Mouse (Mus musculus) mammary gland, adult 2 months (tissue): ENCODE data around the gene Kcnc4. TPM values are rescaled to one million over a fixed set of nuclear protein-coding genes. Genes with fewer than 3 reads are reported as not detected.

Source experiments
- polyA plus RNA-seq: library from polyadenylated mRNA; depleted of rRNA; stranded (reverse); fragments of >200 nt; gene quantifications from 2 replicates; pipeline ENCODE4 v1.2.3, GENCODE M21; 2012; ENCODE audit warnings: low replicate concordance; rRNA removed

Gene Kcnc4
- polyA plus RNA-seq, result 11.0 TPM in 1 of 2 replicates, not detected in the other

DNA sequence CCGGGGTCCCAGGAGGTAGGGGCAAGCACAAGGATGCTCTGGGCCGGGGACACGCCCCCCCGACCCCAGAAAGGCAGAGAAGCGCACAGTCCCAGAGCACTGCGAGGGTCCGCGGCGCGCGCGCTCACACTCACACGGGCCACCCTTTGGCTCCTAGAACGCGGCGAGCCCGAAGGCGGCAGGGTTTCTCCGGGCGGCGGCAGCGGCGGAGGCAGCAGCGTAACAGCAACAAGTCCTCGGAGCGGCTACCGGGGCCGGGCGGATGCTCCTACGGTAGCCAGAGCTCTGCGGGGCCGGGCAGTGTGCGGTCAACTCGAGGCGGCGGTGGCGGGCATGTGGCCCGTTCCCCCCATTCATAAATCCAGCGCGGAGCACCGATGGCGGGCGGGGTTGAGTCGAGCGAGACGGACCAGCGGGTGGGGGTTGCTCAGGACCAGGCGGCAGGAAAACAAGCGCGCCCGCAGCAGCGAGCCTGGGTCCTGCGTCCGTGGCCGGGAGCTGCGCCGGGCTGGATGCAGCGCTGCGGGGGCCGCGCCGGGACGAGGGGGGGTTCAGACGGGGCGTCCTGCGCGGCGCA lies at the start of gene Kcnc4:
Kcnc4 (minus strand) TSS at position 357 of the 577 bp plus-strand sequence.

Other genes starting within 250 kb of the Kcnc4 start
- 0.14 and 0.16 TPM in 2 replicates for gene Cym, start 237.8 kb downstream of the Kcnc4 start, polyA plus RNA-seq
- 0.13 TPM in 1 of 2 replicates, not detected in the other for gene A630076J17Rik, start 228.9 kb downstream of the Kcnc4 start, polyA plus RNA-seq
- gene Prok1, start 219.8 kb downstream of the Kcnc4 start, polyA plus RNA-seq, result 0.10 TPM in 1 of 2 replicates, not detected in the other
- 59.3 and 117 TPM in 2 replicates for gene Lamtor5, start 180.7 kb downstream of the Kcnc4 start, polyA plus RNA-seq
- gene Slc16a4, start 168.3 kb downstream of the Kcnc4 start, polyA plus RNA-seq, result 0.27 and 0.83 TPM in 2 replicates
- 6.8 and 8.2 TPM in 2 replicates for gene Rbm15, start 125.9 kb downstream of the Kcnc4 start, polyA plus RNA-seq
- gene Slc6a17, start 58.5 kb upstream of the Kcnc4 start, polyA plus RNA-seq, result 0.41 and 0.57 TPM in 2 replicates
- gene Ubl4b, start 95.5 kb upstream of the Kcnc4 start, polyA plus RNA-seq, result not detected in 2 replicates
- gene Alx3, start 135.5 kb upstream of the Kcnc4 start, polyA plus RNA-seq, result 0.24 and 0.94 TPM in 2 replicates
- gene Gm10961, start 171.8 kb upstream of the Kcnc4 start, polyA plus RNA-seq, result not detected in 2 replicates
- 44.2 and 61.5 TPM in 2 replicates for gene Strip1, start 172.1 kb upstream of the Kcnc4 start, polyA plus RNA-seq
- gene Ahcyl1, start 237.0 kb upstream of the Kcnc4 start, polyA plus RNA-seq, result 36.8 and 108 TPM in 2 replicates